Mouse (Mus musculus): ENCODE results near the gene Cyp4a31. TPM values are rescaled to one million over a fixed set of nuclear protein-coding genes. Genes with fewer than 3 reads are reported as not detected.
"Not testable (repeated sequence)": the region's sequence is repeated elsewhere in the genome, so short reads cannot be mapped to it uniquely, and the experiment has no call there.

Cyp4a31 gene
- not detected for total RNA-seq (2021)
- long read RNA-seq, experiment 1: 0 reads
- long read RNA-seq, experiment 2: 0 reads

DNA sequence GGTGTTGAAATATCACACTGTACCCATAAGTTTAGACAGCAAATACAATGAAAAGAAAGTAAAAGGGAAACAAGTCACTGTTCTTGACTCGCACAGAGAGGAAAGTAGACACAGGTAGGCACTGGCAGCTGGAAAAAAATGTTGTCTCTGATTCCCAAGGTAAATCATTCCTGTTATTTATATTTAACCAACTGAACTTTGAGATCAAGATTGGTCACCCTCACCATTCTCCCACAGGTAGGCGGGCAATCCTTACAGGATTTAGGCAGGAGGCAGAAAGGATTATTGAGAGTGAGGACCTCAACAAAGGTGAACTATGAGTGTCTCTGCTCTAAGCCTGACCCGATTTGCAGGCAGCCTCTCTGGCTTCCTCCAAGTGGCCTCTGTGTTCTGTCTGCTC lies at the start of gene Cyp4a31:
Gene Cyp4a31 (plus strand): TSS at position 249 of the 400 bp plus-strand sequence.
- no peak for DNase-seq

DNA sequence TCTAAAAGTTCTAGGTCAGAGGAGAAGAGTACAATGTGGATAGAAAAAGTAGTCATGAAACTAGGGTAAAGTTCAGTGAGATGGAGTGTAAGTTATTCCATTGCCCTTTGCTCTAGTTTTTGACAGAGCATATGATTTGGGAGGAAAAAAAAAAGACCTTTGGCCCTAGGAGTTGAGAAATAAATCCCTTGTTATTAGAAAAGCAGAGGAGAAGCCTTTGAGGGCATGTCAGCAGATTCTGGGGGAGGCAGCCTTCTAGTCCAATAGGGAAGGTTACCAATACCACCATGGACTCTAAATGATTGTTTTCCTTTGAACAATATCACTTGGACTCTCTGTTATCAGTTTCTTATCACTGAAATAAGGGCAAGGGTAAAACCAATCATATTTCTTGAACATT lies 49.5 kb upstream of the Cyp4a31 start:
- DNase-seq: not testable (repeated sequence)

GRCm38 (mm10) chr4:115518000-115518399 lies 45.4 kb upstream of the Cyp4a31 start, which contains the start of gene Cyp4a10:
Gene Cyp4a10, plus strand, starts transcription at chr4:115518264.
- not testable (repeated sequence) for DNase-seq

- no peak for DNase-seq
Measured at GRCm38 (mm10) chr4:115519444-115519843, 44.0 kb upstream of the Cyp4a31 start.

- DNase-seq: no peak
Measured at GRCm38 (mm10) chr4:115521766-115522165, 41.7 kb upstream of the Cyp4a31 start.

DNA sequence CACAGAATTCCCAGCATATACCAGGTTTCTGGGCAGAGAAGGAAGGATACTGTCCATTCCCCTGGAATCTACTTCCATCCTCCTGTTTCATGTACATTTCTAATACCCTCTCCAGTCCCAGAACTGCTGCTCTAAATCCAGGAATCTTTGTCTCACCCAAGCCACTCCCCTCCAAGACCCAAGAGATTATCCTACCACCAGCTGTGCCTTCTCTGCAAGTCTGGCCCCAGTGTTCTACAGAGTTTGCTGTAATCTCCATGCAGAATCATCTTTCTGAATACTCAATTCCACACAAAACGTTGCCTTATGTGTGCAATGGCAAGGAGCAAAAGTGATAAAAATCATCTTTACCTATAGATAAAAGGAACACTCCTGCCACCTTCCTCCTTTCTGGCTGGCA lies 18.3 kb upstream of the Cyp4a31 start:
- no peak for DNase-seq

- no peak for DNase-seq
Measured at GRCm38 (mm10) chr4:115546141-115546828, 17.2 kb upstream of the Cyp4a31 start.

- no peak for DNase-seq
Measured at GRCm38 (mm10) chr4:115552726-115553125, 10.7 kb upstream of the Cyp4a31 start.

- no peak for DNase-seq
Measured at GRCm38 (mm10) chr4:115555513-115555912, 7.9 kb upstream of the Cyp4a31 start.

GRCm38 (mm10) chr4:115557861-115558561 lies 5.4 kb upstream of the Cyp4a31 start:
- DNase-seq: no peak

DNA sequence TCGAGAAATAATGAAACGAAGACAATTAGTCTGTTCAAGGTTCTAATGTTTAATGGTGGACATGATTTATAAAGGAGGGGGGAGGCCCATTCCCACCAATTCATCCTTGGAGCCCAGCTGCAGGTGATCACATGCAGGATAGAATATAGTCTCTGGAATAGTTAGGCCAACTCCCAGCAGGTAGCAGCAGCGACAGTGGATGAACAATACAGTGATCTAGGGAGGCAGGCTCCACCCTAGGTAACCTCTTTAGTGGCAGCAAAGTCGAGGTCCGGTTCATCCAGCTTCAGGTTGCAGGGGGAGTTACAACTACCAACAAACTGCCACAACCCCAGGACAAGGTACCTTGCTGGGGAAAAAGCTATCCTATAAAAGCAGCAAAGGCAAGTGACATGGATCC lies 2.2 kb upstream of the Cyp4a31 start:
- DNase-seq: not testable (repeated sequence)

- not testable (repeated sequence) for DNase-seq
Measured at GRCm38 (mm10) chr4:115564469-115565225, 1.2 kb downstream of the Cyp4a31 start.

DNA sequence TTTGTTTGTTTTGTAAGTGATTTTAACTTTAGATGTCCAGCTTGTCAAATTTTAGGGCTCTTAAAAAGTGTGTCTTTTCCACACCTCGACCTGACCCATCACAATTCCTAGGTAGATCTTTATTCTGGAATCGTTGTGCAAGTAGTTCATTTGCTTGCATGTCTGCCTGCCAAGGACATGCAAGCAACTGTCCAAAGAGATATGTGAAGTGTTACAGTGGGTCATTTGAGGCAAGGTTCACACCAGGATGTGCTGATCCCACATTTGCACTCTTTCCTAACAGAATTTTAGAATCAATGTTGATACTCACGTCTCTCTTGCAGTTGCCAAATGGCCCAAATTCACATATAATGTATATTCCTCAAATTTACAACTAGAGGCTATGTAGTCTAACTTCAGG lies 11.8 kb downstream of the Cyp4a31 start:
- DNase-seq: no peak

GRCm38 (mm10) chr4:115575776-115576175 lies 12.3 kb downstream of the Cyp4a31 start:
- DNase-seq: no peak

DNA sequence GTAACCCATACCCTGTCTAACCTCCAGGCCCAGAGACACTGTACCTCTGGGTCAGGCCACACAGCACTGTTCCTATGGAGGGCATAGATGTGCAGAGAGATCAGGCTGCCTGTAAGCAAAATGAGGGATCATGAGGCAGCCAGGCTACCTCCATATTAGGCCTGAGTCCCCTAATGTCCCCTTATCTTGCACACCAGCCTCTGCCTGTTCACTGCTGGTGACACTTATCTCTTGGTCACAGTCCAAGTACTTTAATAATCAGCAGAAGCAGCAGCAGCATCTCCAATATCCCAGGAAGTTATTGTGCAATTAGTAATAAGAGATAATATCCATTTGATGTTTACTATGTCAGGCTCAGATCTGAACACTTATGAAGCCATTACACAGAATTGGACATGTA lies 19.6 kb downstream of the Cyp4a31 start:
- no peak for DNase-seq

- no peak for DNase-seq
Measured at GRCm38 (mm10) chr4:115596357-115596756, 32.9 kb downstream of the Cyp4a31 start.

DNA sequence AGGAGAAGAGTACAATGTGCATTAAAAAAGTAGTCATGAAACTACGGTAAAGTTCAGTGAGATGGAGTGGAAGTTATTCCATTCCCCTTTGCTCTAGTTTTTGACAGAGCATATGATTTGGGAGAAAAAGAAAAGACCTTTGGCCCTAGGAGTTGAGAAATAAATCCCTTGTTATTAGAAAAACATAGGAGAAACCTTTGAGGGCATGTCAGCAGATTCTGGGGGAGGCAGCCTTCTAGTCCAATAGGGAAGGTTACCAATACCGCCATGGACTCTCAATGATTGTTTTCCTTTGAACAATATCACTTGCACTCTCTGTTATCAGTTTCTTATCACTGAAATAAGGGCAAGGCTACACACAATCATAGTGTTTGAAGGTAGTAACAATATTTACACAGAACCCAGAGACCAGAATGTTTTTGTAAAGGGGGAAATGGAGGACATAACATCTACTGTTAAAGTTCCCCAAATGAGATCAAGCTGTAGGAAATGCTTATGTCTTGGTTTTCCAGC lies 33.4 kb downstream of the Cyp4a31 start:
- no peak for DNase-seq

DNA sequence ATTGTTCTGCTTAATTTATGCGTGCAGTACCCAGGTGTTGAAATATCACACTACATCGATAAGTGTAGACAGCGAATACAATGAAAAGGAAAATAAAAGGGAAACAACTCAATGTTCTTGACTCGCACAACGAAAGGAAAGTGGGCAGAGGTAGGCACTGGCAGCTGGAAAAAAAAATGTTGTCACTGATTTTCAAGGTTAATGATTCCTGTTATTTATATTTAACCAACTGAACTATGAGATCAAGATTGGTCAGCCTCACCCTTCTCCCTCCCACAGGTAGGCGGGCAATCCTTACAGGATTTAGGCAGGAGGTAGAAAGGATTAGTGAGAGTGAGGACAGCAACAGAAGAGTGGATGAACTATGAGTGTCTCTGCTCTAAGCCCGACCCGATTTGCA lies 37.2 kb downstream of the Cyp4a31 start, which contains the start of gene Cyp4a32:
Gene Cyp4a32 (plus strand): TSS at position 359 of the 400 bp plus-strand sequence.
- DNase-seq: not testable (repeated sequence)

DNA sequence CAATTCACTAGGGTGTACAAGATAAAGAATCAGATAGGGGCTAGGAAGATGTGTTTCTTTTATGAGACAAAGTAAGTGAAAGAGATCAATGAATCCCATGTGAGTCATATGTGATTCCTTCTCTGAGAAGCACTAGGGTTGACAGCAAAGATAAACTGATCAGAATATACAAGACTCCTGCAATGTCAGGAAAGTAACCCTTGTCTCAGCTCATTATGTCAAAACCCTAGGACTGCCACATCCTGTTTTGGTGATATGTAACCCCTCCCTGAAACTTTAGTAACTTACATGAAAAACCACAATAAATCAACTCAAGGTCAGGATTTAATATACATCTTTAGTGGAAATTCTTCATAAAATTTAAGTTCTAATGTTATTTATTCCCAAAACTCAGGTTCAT lies 50.6 kb downstream of the Cyp4a31 start:
- DNase-seq: no peak

DNA sequence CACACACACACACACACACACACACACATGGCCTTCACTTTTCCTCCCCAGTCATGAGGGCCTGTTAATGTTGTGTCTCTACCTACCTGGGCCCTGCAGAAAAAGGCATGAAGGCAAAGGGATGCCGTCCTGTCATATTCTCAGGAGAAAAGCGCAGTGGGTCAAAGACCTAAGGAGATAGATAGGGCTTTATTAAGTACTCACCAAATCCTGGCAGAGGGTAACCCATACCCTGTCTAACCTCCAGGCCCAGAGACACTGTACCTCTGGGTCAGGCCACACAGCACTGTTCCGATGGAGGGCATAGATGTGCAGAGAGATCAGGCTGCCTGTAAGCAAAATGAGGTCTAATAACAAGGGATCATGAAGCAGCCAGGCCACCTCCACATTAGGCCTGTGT lies 62.1 kb downstream of the Cyp4a31 start:
- DNase-seq: not testable (repeated sequence)

All from gastrocnemius, postnatal 25 days (tissue).